Comparison of ENCODE assay signal across 24 mouse cellular contexts in the genomic region with DNA sequence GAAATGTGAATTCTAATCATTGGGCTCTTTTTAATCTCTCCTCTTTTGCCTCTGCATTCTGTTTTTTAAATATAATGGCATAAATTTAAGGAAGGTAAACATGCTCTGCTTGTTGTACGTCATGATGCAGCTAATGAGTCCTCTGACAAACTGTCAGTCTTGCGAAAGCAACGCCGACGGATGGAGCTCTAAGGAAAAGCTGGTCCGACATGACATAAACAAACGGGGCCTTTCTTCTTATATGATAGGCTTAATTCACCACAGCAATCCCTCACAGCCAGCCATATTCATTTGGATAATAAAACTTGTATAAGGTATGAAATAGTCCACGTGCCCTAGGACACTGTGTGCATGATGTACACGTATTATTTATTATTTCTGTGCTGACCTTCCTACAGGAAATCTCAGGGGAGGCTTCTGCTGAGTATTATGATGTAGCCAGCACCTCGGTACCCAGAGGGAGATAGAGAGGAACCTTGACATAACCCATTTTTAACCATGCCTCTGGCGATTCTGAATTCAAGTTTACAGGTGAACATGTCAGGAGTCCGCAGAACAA.
A peak's percentile ranks its signal among the peaks of the same experiment; 100 is the strongest.
DNase-seq lines count a peak whose midpoint lies in the region; ATAC-seq lines count a peak whose summit lies in the region.
"Had no signal": no experiment of that assay in that cellular context is flagged by ENCODE, and none has a peak within 500 bp of the region (broad histone marks: within the 10 kb centered on the region; RNA-seq: fewer than 3 reads in every experiment).

No protein-coding gene starts in this region.

- H3K27ac ChIP-seq in forebrain, embryonic 15.5 days (replicated peaks) = peak overlapping the region; percentile 23
- H3K27ac ChIP-seq in forebrain, embryonic 10.5 days = no peak overlapping the region
- H3K27ac ChIP-seq in neural tube, embryonic 12.5 days = peak overlapping the region; percentile 42; the same call in 1 of the 2 replicates
- H3K27ac ChIP-seq in midbrain, embryonic 14.5 days (replicated peaks; ENCODE audit: low read depth, low read length) = peak overlapping the region; percentile 80
- H3K27ac ChIP-seq: left cerebral cortex, adult 2 months; limb, embryonic 10.5 days; lung, embryonic 15.5 days; macrophage; stomach, embryonic 15.5 days had no signal

- ATAC-seq in forebrain, embryonic 15.5 days (replicated peaks) = no peak
- 0 out of 2 replicates have a peak, but pooled peaks have one; percentile 13 for ATAC-seq in neural tube, embryonic 12.5 days (ENCODE audit: low FRiP score, low read depth)
- ATAC-seq in midbrain, embryonic 14.5 days (ENCODE audit: low FRiP score, low TSS enrichment) = no peak
- ATAC-seq: inflammation-experienced regulatory T-cells, adult 6 months had no signal

- H3K4me3 ChIP-seq in forebrain, embryonic 15.5 days = no peak overlapping the region
- no peak overlapping the region for H3K4me3 ChIP-seq in forebrain, embryonic 10.5 days
- no peak overlapping the region for H3K4me3 ChIP-seq in neural tube, embryonic 12.5 days
- no peak overlapping the region for H3K4me3 ChIP-seq in midbrain, embryonic 14.5 days (replicated peaks; ENCODE audit: low read depth, low read length)
- H3K4me3 ChIP-seq: heart, embryonic 12.5 days; left cerebral cortex, adult 2 months; limb, embryonic 10.5 days; lung, embryonic 15.5 days; stomach, embryonic 15.5 days had no signal

- no peaks in the 10 kb centered on the region for H3K27me3 ChIP-seq in forebrain, embryonic 15.5 days
- no peaks in the 10 kb centered on the region for H3K27me3 ChIP-seq in forebrain, embryonic 10.5 days (ENCODE audit: poor library complexity, severe bottlenecking)
- no peaks in the 10 kb centered on the region for H3K27me3 ChIP-seq in neural tube, embryonic 12.5 days (replicated peaks)
- no peaks in the 10 kb centered on the region for H3K27me3 ChIP-seq in midbrain, embryonic 14.5 days (ENCODE audit: control insufficient read depth, insufficient read depth, low read length)
- H3K27me3 ChIP-seq: CH12.LX; heart, embryonic 12.5 days; lung, embryonic 15.5 days; stomach, embryonic 15.5 days had no signal

- no peak overlapping the region; the same call in 1 of the 2 replicates for H3K4me2 ChIP-seq in forebrain, embryonic 15.5 days (replicated peaks)
- H3K4me2 ChIP-seq in neural tube, embryonic 12.5 days (replicated peaks) = 0 out of 2 replicates have a peak overlapping the region, but pooled peaks have one; percentile 4
- peak overlapping the region; percentile 33 for H3K4me2 ChIP-seq in midbrain, embryonic 14.5 days (ENCODE audit: low read length)
- H3K4me2 ChIP-seq: heart, embryonic 12.5 days; liver, embryonic 11.5 days; lung, embryonic 15.5 days; stomach, embryonic 15.5 days had no signal

- no peak for DNase-seq in forebrain, embryonic 10.5 days (ENCODE audit: extremely low spot score, low spot score)
- no peak for DNase-seq in neural tube, embryonic 10.5 days (ENCODE audit: extremely low spot score, low spot score)
- DNase-seq in midbrain, embryonic 14.5 days = peak; percentile 61
- no peak for DNase-seq in thymus, postnatal 10 days (ENCODE audit: low spot score in 2 of 2)
- DNase-seq in liver = no peak
- DNase-seq: adrenal gland, postnatal 25 days; cerebellum, adult 11-12 months; cerebellum, postnatal 14 days; embryo, embryonic 11 days; heart, postnatal 14 days; kidney, adult 8-10 months; kidney, postnatal 25 days; thymus, adult 2 months had no signal

- H3K9me3 ChIP-seq in forebrain, embryonic 15.5 days = no peaks in the 10 kb centered on the region
- no peaks in the 10 kb centered on the region for H3K9me3 ChIP-seq in forebrain, embryonic 10.5 days
- H3K9me3 ChIP-seq in neural tube, embryonic 12.5 days = no peaks in the 10 kb centered on the region
- H3K9me3 ChIP-seq in midbrain, embryonic 14.5 days (ENCODE audit: control insufficient read depth, low read length) = no peaks in the 10 kb centered on the region
- H3K9me3 ChIP-seq: heart, embryonic 12.5 days; limb, embryonic 10.5 days; lung, embryonic 15.5 days; stomach, embryonic 15.5 days had no signal

- H3K9ac ChIP-seq in forebrain, embryonic 15.5 days (replicated peaks) = peak overlapping the region; percentile 20; the same call in 1 of the 2 replicates
- H3K9ac ChIP-seq in neural tube, embryonic 12.5 days = no peak overlapping the region
- peak overlapping the region; percentile 29; the same call in 1 of the 2 replicates for H3K9ac ChIP-seq in midbrain, embryonic 14.5 days (replicated peaks; ENCODE audit: low read length)
- H3K9ac ChIP-seq: heart, embryonic 12.5 days; lung, embryonic 15.5 days; stomach, embryonic 15.5 days had no signal

- WGBS in forebrain, embryonic 15.5 days = 29% methylated on average over 12 of the region's 12 CpGs
- 84% methylated on average over 12 of the region's 12 CpGs for WGBS in forebrain, embryonic 10.5 days
- WGBS in neural tube, embryonic 12.5 days = 59% methylated on average over 12 of the region's 12 CpGs
- 25% methylated on average over 12 of the region's 12 CpGs for WGBS in midbrain, embryonic 14.5 days

- H3K36me3 ChIP-seq in forebrain, embryonic 15.5 days = peaks cover 4% of the 10 kb centered on the region; the same call in 1 of the 2 replicates
- peaks cover 19% of the 10 kb centered on the region for H3K36me3 ChIP-seq in forebrain, embryonic 10.5 days (replicated peaks)
- H3K36me3 ChIP-seq in neural tube, embryonic 12.5 days = peaks cover 6% of the 10 kb centered on the region; the same call in 1 of the 2 replicates
- peaks cover 7% of the 10 kb centered on the region; the same call in 1 of the 2 replicates for H3K36me3 ChIP-seq in midbrain, embryonic 14.5 days (ENCODE audit: control insufficient read depth, insufficient read depth, low read length)
- H3K36me3 ChIP-seq: lung, embryonic 15.5 days; stomach, embryonic 15.5 days had no signal

- peaks cover 36% of the 10 kb centered on the region for H3K4me1 ChIP-seq in forebrain, embryonic 15.5 days
- peaks cover 13% of the 10 kb centered on the region; the same call in 1 of the 2 replicates for H3K4me1 ChIP-seq in forebrain, embryonic 10.5 days
- peaks cover 5% of the 10 kb centered on the region; the same call in 1 of the 2 replicates for H3K4me1 ChIP-seq in neural tube, embryonic 12.5 days
- H3K4me1 ChIP-seq in midbrain, embryonic 14.5 days (ENCODE audit: control insufficient read depth, insufficient read depth, low read length) = peaks cover 46% of the 10 kb centered on the region
- H3K4me1 ChIP-seq: stomach, embryonic 15.5 days had no signal
